Mouse (Mus musculus) heart, postnatal 4 days (tissue): ENCODE results near the gene Pold2. TPM values are rescaled to one million over a fixed set of nuclear protein-coding genes. Genes with fewer than 3 reads are reported as not detected.

Source experiments
- total RNA-seq, 2 experiments: library from RNA; stranded (reverse); gene quantifications; 2 replicates each; pipeline ENCODE4 v1.2.3; 2021

The Pold2 gene
- total RNA-seq, 2 experiments from 2014 or later = 68.5 to 70.2 TPM

Other genes starting within 250 kb of the Pold2 start
- gene Mrps24, start 162.6 kb downstream of the Pold2 start, total RNA-seq = 100 to 1,000 TPM; 112 to 114 TPM
- gene Urgcp, start 115.9 kb downstream of the Pold2 start, total RNA-seq = 10 to 100 TPM; 60.5 TPM
- gene Dbnl, start 89.8 kb downstream of the Pold2 start, total RNA-seq = 10 to 100 TPM; 44.7 to 46.1 TPM
- 100 to 1,000 TPM; 715 to 738 TPM for gene Pgam2, start 74.6 kb downstream of the Pold2 start, total RNA-seq
- 1 to 10 TPM; 5.6 to 6.5 TPM for gene Polm, start 40.3 kb downstream of the Pold2 start, total RNA-seq
- 10 to 100 TPM; 38.7 to 39.6 TPM for gene Aebp1, start 16.3 kb downstream of the Pold2 start, total RNA-seq
- gene Myl7, start 20.5 kb upstream of the Pold2 start, total RNA-seq = 1,000 to 10,000 TPM; 1,420 to 1,616 TPM
- not detected for gene Gck, start 71.8 kb upstream of the Pold2 start, total RNA-seq
- 10 to 100 TPM; 92.8 to 94.5 TPM for gene Ykt6, start 77.4 kb upstream of the Pold2 start, total RNA-seq
- 1 to 10 TPM; 8.7 to 8.8 TPM for gene Camk2b, start 188.1 kb upstream of the Pold2 start, total RNA-seq